Mouse (Mus musculus): ENCODE results near the gene Muc3. TPM values are rescaled to one million over a fixed set of nuclear protein-coding genes. Genes with fewer than 3 reads are reported as not detected.

The Muc3 gene
- not detected in 2 replicates for polyA plus RNA-seq (2015; fragmentation: Nextera tagmentation; extraction: Ambion mirVana)

DNA sequence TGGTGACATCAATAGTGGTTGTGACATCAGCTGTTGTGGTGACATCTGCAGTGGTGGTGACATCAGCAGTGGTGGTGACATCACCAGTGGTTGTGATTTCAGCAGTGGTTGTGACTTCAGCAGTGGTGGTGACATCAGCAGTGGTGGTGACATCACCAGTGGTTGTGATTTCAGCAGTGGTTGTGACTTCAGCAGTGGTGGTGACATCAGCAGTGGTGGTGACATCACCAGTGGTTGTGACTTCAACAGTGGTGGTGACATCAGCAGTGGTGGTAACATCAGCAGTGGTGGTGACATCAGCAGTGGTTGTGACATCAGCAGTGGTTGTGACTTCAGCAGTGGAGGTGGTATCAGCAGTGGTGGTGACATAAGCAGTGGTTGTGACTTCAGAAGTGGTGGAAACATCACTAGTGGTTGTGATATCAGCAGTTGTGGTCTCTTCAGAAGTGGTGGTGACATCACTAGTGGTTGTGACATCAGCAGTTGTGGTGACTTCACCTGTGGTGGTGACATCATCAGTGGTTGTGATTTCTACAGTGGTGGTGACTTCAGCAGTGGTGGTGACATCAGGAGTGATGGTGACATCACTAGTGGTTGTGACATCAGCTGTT lies at the start of gene Muc3:
Muc3 (minus strand) TSS at position 51 of the 611 bp plus-strand sequence.

GRCm38 (mm10) chr5:137115866-137116847 lies 33.0 kb downstream of the Muc3 start, which contains the start of gene Trim56:
Trim56 (minus strand) TSS chr5:137116209.

Other genes starting within 250 kb of the Muc3 start
- 13.7 and 19.2 TPM in 2 replicates for gene Ift22, start 241.2 kb downstream of the Muc3 start, polyA plus RNA-seq (2015; fragmentation: Nextera tagmentation; extraction: Ambion mirVana)
- gene Fis1, start 196.0 kb downstream of the Muc3 start, polyA plus RNA-seq (2015; fragmentation: Nextera tagmentation; extraction: Ambion mirVana), result 287 and 303 TPM in 2 replicates
- gene Cldn15, start 182.7 kb downstream of the Muc3 start, polyA plus RNA-seq (2015; fragmentation: Nextera tagmentation; extraction: Ambion mirVana), result 15.4 and 18.0 TPM in 2 replicates
- gene Plod3, start 162.3 kb downstream of the Muc3 start, polyA plus RNA-seq (2015; fragmentation: Nextera tagmentation; extraction: Ambion mirVana), result 12.3 and 18.6 TPM in 2 replicates
- gene Znhit1, start 161.3 kb downstream of the Muc3 start, polyA plus RNA-seq (2015; fragmentation: Nextera tagmentation; extraction: Ambion mirVana), result 57.5 and 58.6 TPM in 2 replicates
- not detected in 2 replicates for gene Vgf, start 122.9 kb downstream of the Muc3 start, polyA plus RNA-seq (2015; fragmentation: Nextera tagmentation; extraction: Ambion mirVana)
- 99.2 and 99.6 TPM in 2 replicates for gene Ap1s1, start 103.2 kb downstream of the Muc3 start, polyA plus RNA-seq (2015; fragmentation: Nextera tagmentation; extraction: Ambion mirVana)
- 0.06 TPM in 2 replicates for gene Serpine1, start 77.1 kb downstream of the Muc3 start, polyA plus RNA-seq (2015; fragmentation: Nextera tagmentation; extraction: Ambion mirVana)
- gene Trim56, start 33.1 kb downstream of the Muc3 start, polyA plus RNA-seq (2015; fragmentation: Nextera tagmentation; extraction: Ambion mirVana), result 15.6 and 17.3 TPM in 2 replicates
- 0.11 and 0.23 TPM in 2 replicates for gene Muc3a, start 63.1 kb upstream of the Muc3 start, polyA plus RNA-seq (2015; fragmentation: Nextera tagmentation; extraction: Ambion mirVana)
- 18.3 and 18.7 TPM in 2 replicates for gene Ache, start 138.2 kb upstream of the Muc3 start, polyA plus RNA-seq (2015; fragmentation: Nextera tagmentation; extraction: Ambion mirVana)
- 10.3 and 10.7 TPM in 2 replicates for gene Ufsp1, start 145.3 kb upstream of the Muc3 start, polyA plus RNA-seq (2015; fragmentation: Nextera tagmentation; extraction: Ambion mirVana)
- gene Srrt, start 158.4 kb upstream of the Muc3 start, polyA plus RNA-seq (2015; fragmentation: Nextera tagmentation; extraction: Ambion mirVana), result 69.0 and 72.3 TPM in 2 replicates
- 15.6 and 21.3 TPM in 2 replicates for gene Trip6, start 165.1 kb upstream of the Muc3 start, polyA plus RNA-seq (2015; fragmentation: Nextera tagmentation; extraction: Ambion mirVana)
- 6.2 and 9.9 TPM in 2 replicates for gene Slc12a9, start 184.3 kb upstream of the Muc3 start, polyA plus RNA-seq (2015; fragmentation: Nextera tagmentation; extraction: Ambion mirVana)
- gene Ephb4, start 200.8 kb upstream of the Muc3 start, polyA plus RNA-seq (2015; fragmentation: Nextera tagmentation; extraction: Ambion mirVana), result 5.6 and 8.0 TPM in 2 replicates